Mouse (Mus musculus) lung, postnatal 0 days (tissue): ENCODE results near the gene Cmtm3.

Experiments used
- CTCF ChIP-seq: IDR thresholded peaks from 2 replicates; pipeline ENCODE4 v1.5.1; 2016; ENCODE audit warnings: antibody characterized with exemption, mild to moderate bottlenecking
- EP300 ChIP-seq: IDR thresholded peaks from 2 replicates; pipeline ENCODE4 v1.6.1; 2016; ENCODE audit warnings: antibody characterized with exemption, mild to moderate bottlenecking, control low read depth

- TF ChIP-seq CTCF (no peak), EP300 (no peak)
Observed at GRCm38 (mm10) chr8:104380961-104381411, 41.8 kb downstream of the Cmtm3 start.
